Mouse (Mus musculus): ENCODE results near the gene Gm3015.
"Not testable (repeated sequence)": the region's sequence is repeated elsewhere in the genome, so short reads cannot be mapped to it uniquely, and the experiment has no call there.

The Gm3015 gene

DNA sequence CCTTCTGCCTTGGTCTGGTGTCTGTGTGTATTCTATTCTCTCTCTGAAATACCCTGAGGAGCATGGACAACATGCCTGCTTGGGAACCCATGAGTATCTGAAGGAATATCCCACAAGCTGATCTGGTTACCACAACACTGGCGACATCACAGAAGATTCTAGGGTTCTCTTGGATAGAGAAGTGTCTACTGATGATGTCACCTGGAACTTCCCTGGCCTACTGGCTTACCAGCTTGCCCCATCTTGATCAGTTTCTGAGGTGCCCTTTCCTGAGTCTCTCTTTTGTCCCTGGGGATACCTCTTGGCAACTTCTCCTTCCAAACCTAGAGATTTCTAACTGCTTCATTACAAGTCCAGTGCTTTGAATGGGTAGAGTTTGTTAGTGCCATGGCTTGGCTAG is at the start of gene Gm3015:
Gene Gm3015, minus strand, starts transcription at position 101 of the 400 bp plus-strand sequence.
- not testable (repeated sequence) for DNase-seq (ENCODE audit: low spot score)

- DNase-seq (ENCODE audit: low spot score): not testable (repeated sequence)
Measured at GRCm38 (mm10) chr14:42797887-42798286, 29.3 kb upstream of the Gm3015 start, which contains the start of gene Gm10377. Gm10377 (minus strand) TSS chr14:42797987.

Measured in T-cell, adult 2 months (primary cell).